Mouse (Mus musculus) brain, adult 2 months (tissue): ENCODE results near the gene Tgfb3.

Source experiments
- DNase-seq: peaks from one replicate; pipeline ENCODE4 v3.0.0; 2011; ENCODE audit warnings: low read depth, low spot score

The Tgfb3 gene

GRCm38 (mm10) chr12:86078553-86079201 lies at the start of gene Tgfb3:
TSS of gene Tgfb3 (minus strand) at chr12:86079041.
- peak; percentile 88 for DNase-seq

- no peak for DNase-seq
Observed at GRCm38 (mm10) chr12:86128122-86128521, 49.3 kb upstream of the Tgfb3 start.

DNA sequence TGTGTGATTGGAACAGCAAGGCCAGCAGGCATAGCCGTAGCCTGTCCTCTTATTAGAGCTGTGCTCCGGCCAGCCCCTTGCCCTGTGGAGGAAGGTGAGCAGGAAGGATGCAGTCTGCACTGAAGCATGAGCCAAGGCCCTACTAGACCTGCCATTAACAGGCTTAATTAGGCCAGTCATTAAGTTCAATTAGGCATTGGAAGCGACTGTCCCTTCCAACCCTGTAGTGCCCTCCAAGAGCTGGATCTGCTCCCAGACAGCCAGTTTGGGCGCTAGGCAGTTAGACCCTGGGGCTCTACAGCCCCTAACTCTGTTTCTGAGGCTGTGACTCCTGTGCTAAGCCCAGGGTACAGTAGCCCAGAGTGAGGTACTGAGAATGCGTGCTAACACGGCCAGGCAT lies 45.2 kb upstream of the Tgfb3 start:
- DNase-seq: no peak

DNA sequence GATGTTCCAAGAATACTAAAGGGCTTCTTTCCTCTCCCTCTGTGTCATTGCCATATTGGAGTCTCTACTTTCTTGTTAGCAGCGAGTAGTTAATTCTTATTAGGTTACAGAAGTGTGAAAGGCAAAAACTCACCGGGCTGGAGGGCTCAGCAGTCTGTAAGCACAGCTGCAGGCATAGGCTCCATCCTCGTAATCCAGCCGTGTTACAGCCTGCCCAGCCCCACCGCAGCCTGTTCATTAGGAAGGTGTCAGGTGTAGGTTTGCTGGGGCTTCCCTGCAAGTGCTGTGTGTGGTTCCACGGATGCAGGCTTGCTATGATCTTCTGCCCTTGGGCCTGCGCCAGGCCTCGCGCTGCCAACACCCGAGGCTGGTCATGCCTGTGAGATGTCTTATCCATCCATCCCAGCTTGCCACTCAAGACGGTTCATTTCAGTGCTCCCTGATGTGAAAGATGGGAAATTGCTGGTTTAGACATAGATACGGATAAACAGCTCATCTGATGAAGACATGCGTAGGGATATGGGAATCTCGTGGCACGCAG lies 37.5 kb upstream of the Tgfb3 start:
- no peak for DNase-seq

DNA sequence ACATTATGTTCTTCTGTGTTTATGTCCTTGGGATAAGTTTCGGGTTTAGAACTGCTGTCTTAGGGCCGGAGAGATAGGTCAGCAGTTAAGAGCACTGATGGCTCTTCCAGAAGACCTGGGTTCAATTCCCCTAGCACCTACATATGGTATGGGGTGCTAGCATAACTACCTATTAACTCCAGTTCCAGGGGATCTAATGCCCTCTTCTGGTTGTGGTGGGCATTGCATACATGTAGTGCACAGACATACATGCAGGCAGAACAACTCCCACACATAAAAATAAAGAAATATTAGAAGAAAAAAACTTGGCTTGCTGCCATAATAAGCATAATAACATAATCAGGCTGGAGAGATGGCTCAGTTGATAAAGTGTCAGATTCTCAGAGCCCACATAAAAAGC lies 31.8 kb upstream of the Tgfb3 start:
- peak; percentile 39 for DNase-seq

DNA sequence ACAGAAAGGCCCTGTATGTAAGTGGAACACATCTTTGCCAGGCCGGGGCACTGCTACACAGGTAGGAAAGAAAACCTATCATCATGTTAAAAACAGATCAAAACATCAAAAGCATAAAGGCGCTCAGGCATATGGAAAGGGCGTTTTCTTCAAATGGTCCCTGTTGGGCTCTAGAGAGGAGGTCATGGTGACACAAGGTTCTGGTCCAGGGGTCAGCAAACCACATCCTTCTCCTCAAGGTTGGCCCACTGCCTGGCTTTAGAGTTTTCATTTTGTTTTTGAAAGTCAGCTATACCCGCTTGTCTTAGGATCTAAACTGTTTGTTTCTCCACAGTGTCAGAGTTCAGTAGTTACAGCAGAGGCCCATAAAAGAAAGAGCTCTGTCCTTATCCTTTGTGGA lies 30.7 kb upstream of the Tgfb3 start:
- DNase-seq: no peak

DNA sequence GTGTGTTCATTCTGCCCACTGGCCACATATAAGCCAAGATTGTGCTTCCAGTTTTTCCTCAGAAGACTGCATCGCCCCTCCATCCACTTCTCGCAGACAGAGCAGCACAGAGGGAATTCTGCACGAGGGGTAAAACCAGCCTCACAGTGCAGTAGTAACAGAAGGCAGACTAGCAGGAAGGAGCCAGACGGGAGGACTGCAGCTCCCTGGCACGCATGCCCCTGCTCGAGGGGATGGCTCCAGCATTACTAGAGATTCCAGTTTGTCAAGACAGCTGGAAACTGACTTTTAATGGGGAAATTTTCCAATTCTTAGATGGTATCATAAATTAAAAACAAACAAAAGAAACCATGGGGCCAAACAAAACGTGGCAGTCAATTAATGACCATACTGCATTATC lies 28.8 kb upstream of the Tgfb3 start:
- DNase-seq: no peak

DNA sequence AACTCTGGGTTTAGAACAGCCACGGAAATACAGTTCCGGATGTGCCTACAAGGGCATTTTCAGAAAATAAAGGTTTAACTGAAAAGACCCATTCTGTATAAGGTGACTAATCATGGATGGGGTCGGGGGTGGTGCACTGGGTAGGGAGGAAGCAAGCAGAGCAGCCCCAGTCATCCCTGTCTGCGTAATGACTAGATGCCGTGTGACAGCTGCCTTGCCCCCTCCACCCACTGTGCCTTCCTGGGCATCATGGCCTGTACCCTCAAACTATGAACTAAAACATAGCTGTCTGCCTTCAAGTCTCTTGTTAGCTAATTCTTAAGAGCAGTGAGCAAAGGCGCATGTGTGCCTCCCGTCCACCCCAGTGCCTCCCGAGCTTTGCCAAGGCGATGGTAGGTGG lies 27.2 kb upstream of the Tgfb3 start:
- DNase-seq: peak; percentile 56

- peak; percentile 82 for DNase-seq
Observed at GRCm38 (mm10) chr12:86105546-86105945, 26.7 kb upstream of the Tgfb3 start.

DNA sequence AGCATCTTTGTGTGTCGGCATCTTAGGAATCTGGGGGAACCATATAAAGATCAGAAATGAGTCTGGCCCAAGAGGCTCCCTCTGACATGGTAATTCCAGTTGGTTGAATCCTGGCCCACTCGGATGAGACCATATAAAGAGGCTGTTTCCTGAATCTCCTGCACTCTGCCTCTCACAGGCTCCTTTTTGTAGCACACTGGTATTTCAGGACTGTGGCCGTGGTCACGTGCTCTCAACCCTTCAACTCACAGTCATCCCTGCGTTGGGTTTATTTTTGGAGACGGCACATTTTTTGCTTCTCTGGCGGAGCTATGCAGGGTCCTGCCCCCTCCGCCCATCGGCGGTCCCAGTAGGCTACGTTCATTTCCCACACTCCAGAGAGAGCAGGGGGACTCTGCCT lies 25.5 kb upstream of the Tgfb3 start:
- peak; percentile 54 for DNase-seq

DNA sequence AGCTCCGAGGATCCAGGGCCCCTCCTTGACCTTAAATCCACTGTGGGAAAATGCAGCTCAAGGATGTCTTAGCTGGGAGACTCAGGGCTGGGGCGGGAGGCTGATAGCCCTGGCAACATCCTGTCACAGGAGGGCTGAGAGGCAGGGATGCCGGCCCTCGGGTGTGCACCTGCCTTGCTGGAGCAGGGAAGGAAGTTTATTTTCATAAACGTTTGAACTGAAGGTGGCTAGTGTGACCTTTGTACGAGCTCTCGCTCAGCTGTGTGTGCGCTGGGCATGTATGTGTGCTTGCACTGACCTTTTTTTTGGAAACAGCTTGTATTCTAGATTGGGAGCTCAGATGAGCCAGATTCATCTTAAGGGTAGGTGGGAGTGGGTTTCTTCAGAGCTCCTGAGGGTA lies 25.0 kb upstream of the Tgfb3 start:
- DNase-seq: no peak

GRCm38 (mm10) chr12:86103391-86103790 lies 24.6 kb upstream of the Tgfb3 start:
- peak; percentile 90 for DNase-seq

- DNase-seq: peak; percentile 47
Observed at GRCm38 (mm10) chr12:86102686-86103085, 23.8 kb upstream of the Tgfb3 start.

- no peak for DNase-seq
Observed at GRCm38 (mm10) chr12:86100711-86101110, 21.9 kb upstream of the Tgfb3 start.

DNA sequence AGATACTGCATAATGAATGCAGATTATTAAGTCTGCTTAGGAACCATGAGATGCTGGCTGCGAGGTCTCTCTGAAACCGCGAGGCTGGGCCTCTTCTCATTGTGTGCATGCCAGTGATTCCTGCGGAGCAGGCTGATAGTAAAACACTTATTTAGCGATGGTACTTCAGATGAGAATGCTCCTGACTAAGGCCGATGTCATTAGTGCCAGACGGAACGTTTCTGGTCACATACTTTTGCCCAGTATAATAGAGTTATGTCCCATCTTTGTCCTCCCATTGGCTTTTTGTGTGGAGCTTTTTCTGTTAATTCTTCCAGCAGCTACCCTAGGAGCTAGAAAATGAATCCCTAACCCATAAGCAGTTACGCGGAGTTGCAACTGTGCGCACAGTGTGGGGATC lies 18.9 kb upstream of the Tgfb3 start:
- DNase-seq: no peak

DNA sequence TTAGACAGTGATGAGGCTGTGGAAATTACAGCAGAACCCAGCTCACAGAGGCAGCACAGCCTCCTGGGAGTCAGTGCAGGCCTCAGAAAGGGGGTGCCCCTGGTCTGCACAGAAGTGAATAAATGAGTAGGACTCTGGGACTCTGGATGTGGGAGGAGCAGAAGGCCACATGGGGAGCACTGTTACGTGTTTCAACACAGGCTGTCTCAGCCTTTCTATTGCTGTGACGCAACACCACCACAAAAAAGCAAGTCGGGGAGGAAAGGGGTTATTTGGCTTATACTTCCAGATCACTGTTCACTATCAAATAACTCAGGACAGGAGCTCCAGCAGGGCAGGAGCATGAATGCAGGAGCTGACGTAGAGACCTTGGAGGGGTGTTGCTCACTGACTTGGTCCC lies 17.0 kb upstream of the Tgfb3 start:
- DNase-seq: no peak

GRCm38 (mm10) chr12:86094075-86094474 lies 15.2 kb upstream of the Tgfb3 start:
- no peak for DNase-seq

DNA sequence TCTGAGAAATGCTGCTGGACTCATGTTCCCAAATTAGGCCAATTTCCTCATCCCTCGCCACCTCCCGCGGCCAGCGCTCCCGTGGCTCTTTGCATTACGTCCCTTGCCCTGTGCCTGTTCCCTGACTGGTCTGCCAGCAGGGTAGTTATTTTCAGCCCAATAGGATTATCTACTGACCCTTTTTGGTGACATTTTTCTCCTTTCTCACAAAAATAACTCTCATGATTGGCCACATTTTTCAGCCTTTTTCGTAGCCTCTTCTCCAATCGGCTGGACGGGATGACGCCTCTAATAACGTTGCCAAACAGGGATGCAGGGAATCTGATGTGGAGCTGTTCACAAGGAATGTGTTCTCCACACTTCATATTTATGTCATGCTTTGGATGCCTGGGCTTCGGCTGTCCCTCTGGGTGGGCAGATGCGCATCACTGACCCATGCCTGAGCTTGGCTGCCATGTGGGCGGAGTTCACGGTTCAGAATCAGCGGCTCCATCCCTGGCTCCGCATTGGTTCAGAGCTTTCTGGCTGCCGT lies 12.8 kb upstream of the Tgfb3 start:
- peak; percentile 75 for DNase-seq

DNA sequence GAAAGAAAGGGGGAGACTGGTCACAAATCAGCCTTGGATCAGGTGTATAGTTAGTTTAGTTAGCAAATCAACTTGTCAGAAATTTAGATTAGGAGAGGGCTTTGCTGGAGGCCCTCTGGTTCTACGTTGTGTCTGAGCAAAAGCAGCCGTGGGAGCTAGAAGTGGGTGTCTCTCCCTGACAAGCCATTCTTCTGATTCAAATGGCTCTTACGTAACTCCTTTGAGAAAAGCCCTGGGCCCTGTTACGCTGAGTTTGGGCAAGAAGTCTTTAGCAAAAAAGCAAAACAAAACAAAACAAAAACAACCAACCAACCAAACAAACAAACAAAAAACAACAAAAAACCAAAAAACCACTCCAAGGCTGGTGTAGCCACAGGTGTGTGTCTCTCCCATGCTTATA lies 11.9 kb upstream of the Tgfb3 start:
- DNase-seq: peak; percentile 72

GRCm38 (mm10) chr12:86088042-86088441 lies 9.2 kb upstream of the Tgfb3 start:
- DNase-seq: no peak

GRCm38 (mm10) chr12:86086550-86086949 lies 7.7 kb upstream of the Tgfb3 start:
- DNase-seq: peak; percentile 84

DNA sequence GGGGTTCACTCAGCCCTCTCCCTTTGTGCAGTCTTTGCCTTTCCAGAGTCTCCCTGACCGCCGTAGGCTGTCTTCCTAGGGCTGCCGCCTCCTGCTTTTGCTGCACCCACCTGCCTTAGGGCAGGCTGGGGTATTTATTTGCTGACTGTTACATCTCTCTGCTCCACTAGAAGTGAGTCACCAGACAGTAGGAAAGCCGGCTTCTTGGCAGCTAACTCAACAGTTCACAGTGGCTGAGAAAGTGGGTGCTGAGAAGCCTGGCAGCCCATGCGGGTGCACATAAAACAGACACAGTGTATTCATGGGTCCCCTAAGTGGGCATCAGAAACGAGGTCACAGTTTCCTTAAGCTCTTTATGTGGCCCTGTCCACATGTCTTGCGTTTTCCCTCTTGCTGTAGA lies 7.0 kb upstream of the Tgfb3 start:
- peak; percentile 89 for DNase-seq

- DNase-seq: peak; percentile 94
Observed at GRCm38 (mm10) chr12:86082481-86083012, 3.7 kb upstream of the Tgfb3 start, which contains the start of gene Ift43. TSS of gene Ift43 (plus strand) at chr12:86082541.
